In genomic region chr6:94642048-94642447, GRCm38 (mm10) we compare ENCODE assay signal across 26 mouse cellular contexts.
"Had no signal": no experiment of that assay in that cellular context is flagged by ENCODE, and none has a peak within 500 bp of the region (broad histone marks: within the 10 kb centered on the region; RNA-seq: fewer than 3 reads in every experiment).

No protein-coding gene starts in this region.

- H3K4me2 ChIP-seq: heart, embryonic 12.5 days; hindbrain, embryonic 13.5 days; hindbrain, embryonic 15.5 days; kidney, embryonic 15.5 days; limb, embryonic 12.5 days; liver, embryonic 11.5 days; liver, embryonic 13.5 days had no signal

- H3K9me3 ChIP-seq: heart, embryonic 10.5 days; heart, embryonic 12.5 days; hindbrain, embryonic 10.5 days; hindbrain, embryonic 13.5 days; hindbrain, embryonic 15.5 days; kidney, embryonic 15.5 days; limb, embryonic 10.5 days; limb, embryonic 12.5 days; liver, embryonic 13.5 days had no signal

- H3K27ac ChIP-seq: heart, embryonic 10.5 days; hindbrain, embryonic 13.5 days; hindbrain, embryonic 15.5 days; kidney, embryonic 15.5 days; kidney, postnatal 0 days; limb, embryonic 12.5 days; liver, embryonic 13.5 days had no signal

- H3K9ac ChIP-seq: heart, embryonic 12.5 days; hindbrain, embryonic 13.5 days; hindbrain, embryonic 15.5 days; kidney, embryonic 15.5 days; limb, embryonic 12.5 days; liver, embryonic 13.5 days had no signal

- H3K36me3 ChIP-seq: heart, embryonic 10.5 days; heart, embryonic 12.5 days; hindbrain, embryonic 13.5 days; hindbrain, embryonic 15.5 days; kidney, embryonic 15.5 days; limb, embryonic 12.5 days; liver, embryonic 13.5 days had no signal

- ATAC-seq: hindbrain, postnatal 0 days; intestine, embryonic 16.5 days had no signal

- H3K27me3 ChIP-seq: heart, embryonic 12.5 days; hindbrain, embryonic 13.5 days; hindbrain, embryonic 15.5 days; kidney, embryonic 15.5 days; limb, embryonic 12.5 days; liver, embryonic 13.5 days had no signal

- H3K4me3 ChIP-seq: heart, embryonic 10.5 days; heart, embryonic 12.5 days; hindbrain, embryonic 10.5 days; hindbrain, embryonic 13.5 days; hindbrain, embryonic 15.5 days; kidney, embryonic 15.5 days; limb, embryonic 10.5 days; limb, embryonic 12.5 days; liver, embryonic 13.5 days had no signal

- DNase-seq: gastrocnemius, postnatal 10 days; gastrocnemius, postnatal 25 days; heart, adult 18-20 months; heart, postnatal 10 days; heart, postnatal 4 days; kidney, adult 11 months; kidney, adult 2 months; kidney, adult 9 months; kidney, postnatal 14 days; kidney, postnatal 36 days; layer of hippocampus, adult 9-11 months; layer of hippocampus, postnatal 36 days; liver; liver, embryonic 13.5 days had no signal
